Mouse (Mus musculus) CD4-positive, CD25-positive, alpha-beta regulatory T cell, adult 9 weeks (primary cell): ENCODE measurements around the gene Casp1. TPM values are rescaled to one million over a fixed set of nuclear protein-coding genes. Genes with fewer than 3 reads are reported as not detected.

Source experiments
- polyA plus RNA-seq: library from polyadenylated mRNA; unstranded; fragments of 100-300 nt; shearing (Covaris generic); gene quantifications from one replicate; pipeline ENCODE4 v1.2.1, GENCODE M21; 2017

Gene Casp1
- polyA plus RNA-seq, result 62.1 TPM

GRCm38 (mm10) chr9:5298329-5299131, at the start of gene Casp1:
TSS of gene Casp1 (plus strand) at chr9:5298517.

GRCm38 (mm10) chr9:5308561-5308960, 10.2 kb downstream of the Casp1 start, which contains the start of gene Casp4:
TSS of gene Casp4 (plus strand) at chr9:5308828.

GRCm38 (mm10) chr9:5345291-5345898, 47.1 kb downstream of the Casp1 start, which contains the start of gene Casp12:
TSS of gene Casp12 (plus strand) at chr9:5345430.

Other genes starting within 250 kb of the Casp1 start
- gene Casp4, start 10.3 kb downstream of the Casp1 start, polyA plus RNA-seq, result 57.2 TPM
- not detected for gene Casp12, start 46.9 kb downstream of the Casp1 start, polyA plus RNA-seq